Mouse (Mus musculus): Measurements from ENCODE around the gene Krt7. TPM values are rescaled to one million over a fixed set of nuclear protein-coding genes. Genes with fewer than 3 reads are reported as not detected.

Krt7 gene
- polyA plus RNA-seq, 1 experiment from 2014 or later = 31.9 TPM

GRCm38 (mm10) chr15:101387176-101387575 is 23.7 kb upstream of the Krt7 start:
- Histone ChIP-seq H3K4me3 (no peak overlapping the region), H3K9me3 (no peaks in the 10 kb centered on the region), H3K4me1 (peaks cover 47% of the 10 kb centered on the region), H3K27me3 (ENCODE audit: insufficient read depth, poor library complexity, severe bottlenecking) (peaks cover 20% of the 10 kb centered on the region), H3K27ac (0 out of 2 replicates have a peak overlapping the region, but pooled peaks have one; percentile 23), H3K36me3 (no peaks in the 10 kb centered on the region)
- 48% methylated on average over 3 of the region's 3 CpGs for WGBS
- no peak for DNase-seq (ENCODE audit: low spot score)

- H3K9me3 ChIP-seq = no peaks in the 10 kb centered on the region
- peaks cover 20% of the 10 kb centered on the region; the same call in 1 of the 2 replicates for H3K27me3 ChIP-seq (ENCODE audit: insufficient read depth, poor library complexity, severe bottlenecking)
- DNase-seq (ENCODE audit: low spot score) = no peak
- peaks cover 43% of the 10 kb centered on the region for H3K4me1 ChIP-seq
- H3K27ac ChIP-seq = peak overlapping the region; percentile 37; the same call in 1 of the 2 replicates
- H3K4me3 ChIP-seq = no peak overlapping the region
- WGBS = 26% methylated on average over 5 of the region's 5 CpGs
- no peaks in the 10 kb centered on the region for H3K36me3 ChIP-seq
Measured at GRCm38 (mm10) chr15:101388034-101388541, 22.8 kb upstream of the Krt7 start.

GRCm38 (mm10) chr15:101390203-101390602 is 20.6 kb upstream of the Krt7 start:
- no peak for DNase-seq (ENCODE audit: low spot score)
- H3K27me3 ChIP-seq (ENCODE audit: insufficient read depth, poor library complexity, severe bottlenecking) = peaks cover 19% of the 10 kb centered on the region; the same call in 1 of the 2 replicates
- H3K27ac ChIP-seq = no peak overlapping the region
- H3K4me3 ChIP-seq = no peak overlapping the region
- H3K36me3 ChIP-seq = no peaks in the 10 kb centered on the region
- H3K4me1 ChIP-seq = peaks cover 36% of the 10 kb centered on the region
- 82% methylated on average over 5 of the region's 5 CpGs for WGBS
- H3K9me3 ChIP-seq = no peaks in the 10 kb centered on the region

GRCm38 (mm10) chr15:101392251-101392650 is 18.6 kb upstream of the Krt7 start:
- Histone ChIP-seq H3K36me3 (no peaks in the 10 kb centered on the region), H3K4me3 (no peak overlapping the region), H3K4me1 (peaks cover 23% of the 10 kb centered on the region), H3K9me3 (no peaks in the 10 kb centered on the region), H3K27me3 (ENCODE audit: insufficient read depth, poor library complexity, severe bottlenecking) (peaks cover 16% of the 10 kb centered on the region), H3K27ac (no peak overlapping the region)
- no peak for DNase-seq (ENCODE audit: low spot score)
- WGBS = 78% methylated on average over 5 of the region's 5 CpGs

GRCm38 (mm10) chr15:101394908-101395307 is 15.9 kb upstream of the Krt7 start:
- H3K4me1 ChIP-seq = peaks cover 4% of the 10 kb centered on the region; the same call in 1 of the 2 replicates
- 65% methylated on average over 7 of the region's 7 CpGs for WGBS
- H3K9me3 ChIP-seq = no peaks in the 10 kb centered on the region
- H3K27ac ChIP-seq = no peak overlapping the region
- no peak for DNase-seq (ENCODE audit: low spot score)
- peaks cover 9% of the 10 kb centered on the region for H3K27me3 ChIP-seq (ENCODE audit: insufficient read depth, poor library complexity, severe bottlenecking)
- no peak overlapping the region for H3K4me3 ChIP-seq
- no peaks in the 10 kb centered on the region for H3K36me3 ChIP-seq

GRCm38 (mm10) chr15:101396466-101396865 is 14.4 kb upstream of the Krt7 start:
- Histone ChIP-seq H3K27ac (no peak overlapping the region), H3K9me3 (no peaks in the 10 kb centered on the region), H3K27me3 (ENCODE audit: insufficient read depth, poor library complexity, severe bottlenecking) (peaks cover 9% of the 10 kb centered on the region), H3K4me3 (no peak overlapping the region), H3K4me1 (peaks cover 4% of the 10 kb centered on the region; the same call in 1 of the 2 replicates), H3K36me3 (no peaks in the 10 kb centered on the region)
- WGBS = 35% methylated on average over 7 of the region's 7 CpGs
- no peak for DNase-seq (ENCODE audit: low spot score)

GRCm38 (mm10) chr15:101396921-101397320 is 13.9 kb upstream of the Krt7 start:
- no peak for DNase-seq (ENCODE audit: low spot score)
- Histone ChIP-seq H3K4me1 (peaks cover 4% of the 10 kb centered on the region; the same call in 1 of the 2 replicates), H3K27ac (no peak overlapping the region), H3K36me3 (no peaks in the 10 kb centered on the region), H3K4me3 (no peak overlapping the region), H3K9me3 (no peaks in the 10 kb centered on the region), H3K27me3 (ENCODE audit: insufficient read depth, poor library complexity, severe bottlenecking) (peaks cover 9% of the 10 kb centered on the region)
- 77% methylated on average over 3 of the region's 3 CpGs for WGBS

- Histone ChIP-seq H3K27ac (no peak overlapping the region), H3K36me3 (no peaks in the 10 kb centered on the region), H3K27me3 (ENCODE audit: insufficient read depth, poor library complexity, severe bottlenecking) (peaks cover 6% of the 10 kb centered on the region), H3K9me3 (no peaks in the 10 kb centered on the region), H3K4me1 (peaks cover 4% of the 10 kb centered on the region; the same call in 1 of the 2 replicates), H3K4me3 (no peak overlapping the region)
- DNase-seq (ENCODE audit: low spot score) = no peak
- WGBS = 81% methylated on average over 2 of the region's 2 CpGs
Measured at GRCm38 (mm10) chr15:101397683-101398082, 13.2 kb upstream of the Krt7 start.

GRCm38 (mm10) chr15:101398269-101398668 is 12.6 kb upstream of the Krt7 start:
- H3K9me3 ChIP-seq = no peaks in the 10 kb centered on the region
- 88% methylated on average over 8 of the region's 8 CpGs for WGBS
- no peaks in the 10 kb centered on the region for H3K36me3 ChIP-seq

GRCm38 (mm10) chr15:101412188-101412587 is 1.3 kb downstream of the Krt7 start:
- Histone ChIP-seq H3K27ac (peak overlapping the region; percentile 71; the same call in 1 of the 2 replicates), H3K27me3 (ENCODE audit: insufficient read depth, poor library complexity, severe bottlenecking) (peaks cover 60% of the 10 kb centered on the region), H3K4me3 (peak overlapping the region; percentile 41), H3K36me3 (no peaks in the 10 kb centered on the region), H3K9me3 (no peaks in the 10 kb centered on the region), H3K4me1 (peaks cover 40% of the 10 kb centered on the region)
- 17% methylated on average over 31 of the region's 31 CpGs for WGBS
- DNase-seq (ENCODE audit: low spot score) = no peak

More at GRCm38 (mm10) chr15:101398269-101398668, 12.6 kb upstream of the Krt7 start:
- no peak overlapping the region for H3K27ac ChIP-seq
- H3K27me3 ChIP-seq (ENCODE audit: insufficient read depth, poor library complexity, severe bottlenecking) = peaks cover 3% of the 10 kb centered on the region; the same call in 1 of the 2 replicates
- no peak for DNase-seq (ENCODE audit: low spot score)
- H3K4me3 ChIP-seq = no peak overlapping the region
- peaks cover 4% of the 10 kb centered on the region; the same call in 1 of the 2 replicates for H3K4me1 ChIP-seq

- H3K4me3 ChIP-seq = no peak overlapping the region
- H3K27ac ChIP-seq = no peak overlapping the region
- H3K36me3 ChIP-seq = no peaks in the 10 kb centered on the region
- H3K9me3 ChIP-seq = no peaks in the 10 kb centered on the region
- peaks cover 40% of the 10 kb centered on the region for H3K4me1 ChIP-seq
- 36% methylated on average over 7 of the region's 7 CpGs for WGBS
- H3K27me3 ChIP-seq (ENCODE audit: insufficient read depth, poor library complexity, severe bottlenecking) = peaks cover 58% of the 10 kb centered on the region
- DNase-seq (ENCODE audit: low spot score) = no peak
Measured at GRCm38 (mm10) chr15:101413916-101414635, 3.2 kb downstream of the Krt7 start.

GRCm38 (mm10) chr15:101414807-101415565 is 4.1 kb downstream of the Krt7 start:
- Histone ChIP-seq H3K9me3 (no peaks in the 10 kb centered on the region), H3K4me1 (peaks cover 40% of the 10 kb centered on the region), H3K27me3 (ENCODE audit: insufficient read depth, poor library complexity, severe bottlenecking) (peaks cover 58% of the 10 kb centered on the region), H3K27ac (no peak overlapping the region), H3K36me3 (no peaks in the 10 kb centered on the region), H3K4me3 (no peak overlapping the region)
- WGBS = 37% methylated on average over 11 of the region's 11 CpGs
- DNase-seq (ENCODE audit: low spot score) = no peak

- DNase-seq (ENCODE audit: low spot score) = no peak
- H3K4me1 ChIP-seq = peaks cover 9% of the 10 kb centered on the region
- H3K36me3 ChIP-seq = no peaks in the 10 kb centered on the region
- no peak overlapping the region for H3K27ac ChIP-seq
- WGBS = 80% methylated on average over 4 of the region's 4 CpGs
- H3K27me3 ChIP-seq (ENCODE audit: insufficient read depth, poor library complexity, severe bottlenecking) = peaks cover 33% of the 10 kb centered on the region
- H3K9me3 ChIP-seq = no peaks in the 10 kb centered on the region
- no peak overlapping the region for H3K4me3 ChIP-seq
Measured at GRCm38 (mm10) chr15:101418950-101419349, 8.1 kb downstream of the Krt7 start.

All from heart, embryonic 10.5 days (tissue).